Comparison of ENCODE assay signal across 8 mouse cellular contexts in the genomic region with DNA sequence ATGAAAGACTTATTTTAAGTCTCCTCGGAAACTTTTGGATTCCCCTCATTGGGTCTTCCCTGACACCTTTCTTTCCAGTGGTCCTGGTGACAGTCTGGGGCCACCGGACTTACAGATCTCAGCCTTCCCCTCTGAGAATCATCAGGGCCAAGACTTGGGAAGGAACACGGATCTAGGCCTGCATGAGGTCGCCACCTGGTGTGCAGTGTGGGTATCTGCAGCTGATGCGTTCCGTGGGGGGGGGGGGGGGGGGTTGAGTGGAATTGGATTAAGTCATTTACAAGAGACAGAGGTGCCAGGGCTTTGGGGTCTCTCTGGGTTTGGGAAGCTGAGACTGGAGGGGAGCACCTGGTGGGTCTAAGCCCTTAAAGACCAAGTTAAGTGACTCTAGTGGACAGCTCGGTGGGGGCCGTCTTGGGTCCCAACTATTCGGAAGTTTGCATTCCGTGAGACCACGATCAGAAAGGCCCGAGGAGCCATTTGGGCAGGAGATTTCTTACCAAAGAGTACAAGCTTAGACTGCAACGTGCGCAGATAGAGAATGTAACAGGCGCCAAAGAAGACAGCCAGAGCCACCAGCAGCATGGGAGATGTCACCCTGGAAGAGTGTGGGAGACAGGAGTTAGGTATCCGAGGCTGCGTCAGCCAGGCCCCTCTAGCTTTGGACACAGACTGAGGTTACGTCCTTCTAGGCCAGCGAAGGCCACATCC. TPM values are rescaled to one million over a fixed set of nuclear protein-coding genes. Genes with fewer than 3 reads are reported as not detected.
DNase-seq lines count a peak whose midpoint lies in the region; ATAC-seq and TF ChIP-seq lines count a peak whose summit lies in the region.

No protein-coding gene starts in this region.

- 11% methylated on average over 19 of the region's 19 CpGs for WGBS in embryonic facial prominence, embryonic 10.5 days
- WGBS in limb, embryonic 11.5 days, result 15% methylated on average over 19 of the region's 19 CpGs
- 5% methylated on average over 19 of the region's 19 CpGs for WGBS in midbrain, embryonic 10.5 days

- 0 out of 2 replicates have a peak overlapping the region, but pooled peaks have one; percentile 68 for H3K9ac ChIP-seq in limb, embryonic 11.5 days (ENCODE audit: low read length)

- no peaks in the 10 kb centered on the region for H3K27me3 ChIP-seq in Patski
- no peaks in the 10 kb centered on the region for H3K27me3 ChIP-seq in embryonic facial prominence, embryonic 10.5 days (replicated peaks; ENCODE audit: low read depth, poor library complexity, severe bottlenecking)
- H3K27me3 ChIP-seq in limb, embryonic 11.5 days (ENCODE audit: control insufficient read depth, insufficient read depth, low read length), result no peaks in the 10 kb centered on the region
- H3K27me3 ChIP-seq in midbrain, embryonic 10.5 days (ENCODE audit: low read depth, poor library complexity, severe bottlenecking), result no peaks in the 10 kb centered on the region

- intact Hi-C loops in heart, postnatal 10 days (cut with DNase I), result loop anchor here (5.0 kb wide), 1 partner anchor 69 kb away; a partner anchor contains a TSS

- H3K36me3 ChIP-seq in embryonic facial prominence, embryonic 10.5 days (replicated peaks), result no peaks in the 10 kb centered on the region
- no peaks in the 10 kb centered on the region for H3K36me3 ChIP-seq in limb, embryonic 11.5 days (ENCODE audit: control insufficient read depth, insufficient read depth, low read length)
- no peaks in the 10 kb centered on the region for H3K36me3 ChIP-seq in midbrain, embryonic 10.5 days

- peak overlapping the region; percentile 84 for H3K4me2 ChIP-seq in limb, embryonic 11.5 days (ENCODE audit: low read depth, severe bottlenecking)

- CTCF ChIA-PET in Patski (lab: Charles Lee), result interaction anchor here (1.0 to 1.3 kb wide), 5 partner anchors 14 to 154 kb away, joined by 3 to 4 read pairs (median 3); no protein-coding TSS in a partner anchor

- peak overlapping the region; percentile 80; the same call in 1 of the 2 replicates for H3K27ac ChIP-seq in embryonic facial prominence, embryonic 10.5 days (replicated peaks)
- H3K27ac ChIP-seq in limb, embryonic 11.5 days (replicated peaks; ENCODE audit: low read depth, low read length), result no peak overlapping the region
- peak overlapping the region; percentile 82 for H3K27ac ChIP-seq in midbrain, embryonic 10.5 days (replicated peaks)

- H3K4me1 ChIP-seq in embryonic facial prominence, embryonic 10.5 days, result peaks cover 10% of the 10 kb centered on the region
- no peaks in the 10 kb centered on the region for H3K4me1 ChIP-seq in limb, embryonic 11.5 days (ENCODE audit: control insufficient read depth, insufficient read depth, low read length)
- peaks cover 18% of the 10 kb centered on the region for H3K4me1 ChIP-seq in midbrain, embryonic 10.5 days

- POLR2A ChIA-PET in Patski (lab: Charles Lee), result no interaction called here

- peak; percentile 64 for TF ChIP-seq CTCF in Patski (IDR thresholded peaks at IDR 0.05)

- peak; percentile 69 for DNase-seq in cerebellum, adult 11-12 months
- DNase-seq in cerebellum, adult 9-11 months, result no peak
- no peak for DNase-seq in Patski (ENCODE audit: low read depth, low spot score)
- peak; percentile 74 for DNase-seq in embryonic facial prominence, embryonic 10.5 days (ENCODE audit: low spot score)
- DNase-seq in heart, postnatal 10 days, result peak; percentile 29 to 58
- peak; percentile 60 for DNase-seq in limb, embryonic 11.5 days (ENCODE audit: low spot score)
- DNase-seq in midbrain, embryonic 10.5 days (ENCODE audit: low spot score), result peak; percentile 70
- peak; percentile 58 for DNase-seq in thymus, postnatal 0 days (ENCODE audit: low spot score)

- ATAC-seq in Patski, result no peak
- no peak for ATAC-seq in limb, embryonic 11.5 days (ENCODE audit: insufficient number of reproducible peaks, low FRiP score, low TSS enrichment, low read depth)

- in situ Hi-C loops in Patski (cut with MboI; ENCODE audit: low pct_unique_long_range_greater_than_20kb), result loop anchor here (5.0 kb wide), 1 partner anchor 89 kb away; a partner anchor contains a TSS

- H3K4me3 ChIP-seq in embryonic facial prominence, embryonic 10.5 days, result peak overlapping the region; percentile 64
- peak overlapping the region; percentile 72 for H3K4me3 ChIP-seq in limb, embryonic 11.5 days (ENCODE audit: low read depth, low read length)
- H3K4me3 ChIP-seq in midbrain, embryonic 10.5 days, result peak overlapping the region; percentile 83

- no peaks in the 10 kb centered on the region for H3K9me3 ChIP-seq in embryonic facial prominence, embryonic 10.5 days
- no peaks in the 10 kb centered on the region for H3K9me3 ChIP-seq in limb, embryonic 11.5 days (ENCODE audit: control insufficient read depth, low read length)
- no peaks in the 10 kb centered on the region for H3K9me3 ChIP-seq in midbrain, embryonic 10.5 days (replicated peaks)

RNA-seq across cellular contexts. Expression of a gene that starts 1.1 kb away (rescaled TPM):
- 211 TPM for polyA plus RNA-seq in Patski (2021)
- 69.5 and 76.1 TPM in 2 replicates for polyA plus RNA-seq in embryonic facial prominence, embryonic 10.5 days (2016; fragmentation: Nextera tagmentation; extraction: Ambion mirVana)
- 100 to 1,000 TPM; 292 to 300 TPM for total RNA-seq in heart, postnatal 10 days (2021)
- polyA plus RNA-seq in limb, embryonic 11.5 days (2014; fragmentation: Nextera tagmentation; extraction: Ambion mirVana), result 78.1 and 81.4 TPM in 2 replicates
- polyA plus RNA-seq in midbrain, embryonic 10.5 days (2016; fragmentation: Nextera tagmentation; extraction: Ambion mirVana), result 89.0 and 109 TPM in 2 replicates
- 220 and 236 TPM in 2 replicates for polyA plus RNA-seq in thymus, postnatal 0 days (2015; fragmentation: Nextera tagmentation; extraction: Ambion mirVana)

RNA-seq across cellular contexts. Expression of a gene that starts 27.1 kb away (rescaled TPM):
- not detected for polyA plus RNA-seq in Patski (2021)
- 0.17 TPM in 1 of 2 replicates, not detected in the other for polyA plus RNA-seq in embryonic facial prominence, embryonic 10.5 days (2016; fragmentation: Nextera tagmentation; extraction: Ambion mirVana)
- total RNA-seq in heart, postnatal 10 days (2021), result not detected
- not detected in 2 replicates for polyA plus RNA-seq in limb, embryonic 11.5 days (2014; fragmentation: Nextera tagmentation; extraction: Ambion mirVana)
- polyA plus RNA-seq in midbrain, embryonic 10.5 days (2016; fragmentation: Nextera tagmentation; extraction: Ambion mirVana), result 0.63 and 0.81 TPM in 2 replicates
- not detected in 2 replicates for polyA plus RNA-seq in thymus, postnatal 0 days (2015; fragmentation: Nextera tagmentation; extraction: Ambion mirVana)

RNA-seq across cellular contexts. Expression of a gene that starts 34.3 kb away (rescaled TPM):
- polyA plus RNA-seq in Patski (2021), result 0.05 TPM
- 4.4 and 5.4 TPM in 2 replicates for polyA plus RNA-seq in embryonic facial prominence, embryonic 10.5 days (2016; fragmentation: Nextera tagmentation; extraction: Ambion mirVana)
- total RNA-seq in heart, postnatal 10 days (2021), result under 1 TPM; 0.43 to 0.72 TPM
- 0.13 and 0.23 TPM in 2 replicates for polyA plus RNA-seq in limb, embryonic 11.5 days (2014; fragmentation: Nextera tagmentation; extraction: Ambion mirVana)
- polyA plus RNA-seq in midbrain, embryonic 10.5 days (2016; fragmentation: Nextera tagmentation; extraction: Ambion mirVana), result 11.1 and 27.0 TPM in 2 replicates
- polyA plus RNA-seq in thymus, postnatal 0 days (2015; fragmentation: Nextera tagmentation; extraction: Ambion mirVana), result 1.7 TPM in 2 replicates

Comparison
In these comparisons a context has a peak if more than half of its experiments do, and no peak if none do; other contexts are left out.
1. DNase-seq: peak in cerebellum, adult 11-12 months (single experiment), embryonic facial prominence, embryonic 10.5 days (single experiment), heart, postnatal 10 days (2 of 2), limb, embryonic 11.5 days (single experiment), midbrain, embryonic 10.5 days (single experiment) and thymus, postnatal 0 days (single experiment); none in cerebellum, adult 9-11 months (single experiment) and Patski (single experiment).
2. Peak in every context shown above with its lines, with median percentiles within 50 percentile points of each other: H3K4me3 ChIP-seq.